Mouse (Mus musculus): ENCODE data around the gene Sptan1.
"Not testable (repeated sequence)": the region's sequence is repeated elsewhere in the genome, so short reads cannot be mapped to it uniquely, and the experiment has no call there.

Sptan1 gene

DNA sequence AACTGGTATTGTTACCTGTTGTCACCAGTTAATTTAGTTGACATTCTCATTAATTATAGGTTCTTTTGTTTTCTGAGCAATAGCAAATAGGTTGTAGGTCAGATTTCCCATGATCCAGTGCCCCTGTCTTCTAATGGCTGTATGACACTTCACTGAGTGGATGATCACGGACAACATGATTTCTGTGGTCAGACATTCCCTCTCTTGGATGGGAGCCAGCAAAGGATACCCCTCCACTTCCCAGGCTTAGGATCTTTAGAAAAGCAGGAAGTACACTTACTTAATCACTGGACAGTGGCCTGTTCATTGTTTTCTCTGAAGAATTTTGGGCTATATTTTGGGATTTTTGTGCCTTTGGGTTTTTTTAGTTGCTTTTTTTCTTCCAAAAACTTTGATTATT lies 43.7 kb downstream of the Sptan1 start:
- in situ Hi-C loops (cut with MboI, MseI) = loop anchor here (10.0 kb wide), 1 partner anchor 854 kb away; no protein-coding TSS in a partner anchor

DNA sequence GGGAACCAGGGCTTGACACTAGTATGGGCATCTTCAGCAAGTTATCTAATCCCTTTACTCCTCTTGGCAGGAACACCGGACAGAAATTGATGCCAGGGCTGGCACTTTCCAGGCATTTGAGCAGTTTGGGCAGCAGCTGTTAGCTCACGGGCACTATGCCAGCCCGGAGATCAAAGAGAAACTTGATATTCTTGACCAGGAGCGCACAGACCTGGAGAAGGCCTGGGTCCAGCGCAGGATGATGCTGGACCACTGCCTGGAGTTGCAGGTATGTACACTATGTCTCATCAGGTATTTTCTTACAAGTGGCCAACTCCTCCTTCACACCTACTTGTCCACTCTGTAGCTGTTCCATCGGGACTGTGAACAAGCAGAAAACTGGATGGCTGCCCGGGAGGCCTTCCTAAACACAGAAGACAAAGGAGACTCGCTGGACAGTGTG lies 45.5 kb downstream of the Sptan1 start:
- in situ Hi-C loops (cut with MboI, MseI) = loop anchor here (10.0 kb wide), 1 partner anchor 1884 kb away; no protein-coding TSS in a partner anchor

DNA sequence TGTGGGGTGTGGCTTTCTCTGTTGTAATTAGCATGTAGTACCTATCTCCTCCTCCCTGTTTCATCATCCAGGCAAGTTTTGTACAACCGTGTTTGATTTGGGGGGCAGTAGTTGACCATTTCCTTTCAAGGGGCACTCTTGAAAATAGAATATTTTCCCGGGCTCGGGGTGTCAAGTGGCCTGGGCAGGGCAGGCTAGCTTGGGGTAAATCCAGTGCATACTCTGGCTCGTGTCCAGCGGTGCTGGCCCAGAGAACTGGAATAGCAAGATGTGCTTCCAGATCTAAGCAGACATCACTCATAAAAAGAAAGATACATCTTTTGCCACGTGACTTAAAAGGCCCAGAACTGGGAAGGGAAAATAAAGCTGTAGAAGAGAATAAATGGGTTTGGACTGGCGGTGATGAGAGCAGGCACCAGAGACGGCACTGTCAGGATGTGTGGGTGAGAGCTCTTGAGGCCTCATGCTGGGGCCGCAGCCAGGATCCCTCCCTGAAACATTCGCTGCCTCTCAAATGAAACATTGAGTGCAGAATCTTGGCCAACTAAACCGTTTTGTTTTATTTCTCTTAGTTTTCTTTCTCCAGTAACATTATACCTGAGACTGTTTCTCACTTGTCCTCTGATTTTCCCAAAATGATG lies 49.1 kb downstream of the Sptan1 start:
- in situ Hi-C loops (cut with MboI, MseI) = loop anchor here (10.0 kb wide), 1 partner anchor 1880 kb away; no protein-coding TSS in a partner anchor

DNA sequence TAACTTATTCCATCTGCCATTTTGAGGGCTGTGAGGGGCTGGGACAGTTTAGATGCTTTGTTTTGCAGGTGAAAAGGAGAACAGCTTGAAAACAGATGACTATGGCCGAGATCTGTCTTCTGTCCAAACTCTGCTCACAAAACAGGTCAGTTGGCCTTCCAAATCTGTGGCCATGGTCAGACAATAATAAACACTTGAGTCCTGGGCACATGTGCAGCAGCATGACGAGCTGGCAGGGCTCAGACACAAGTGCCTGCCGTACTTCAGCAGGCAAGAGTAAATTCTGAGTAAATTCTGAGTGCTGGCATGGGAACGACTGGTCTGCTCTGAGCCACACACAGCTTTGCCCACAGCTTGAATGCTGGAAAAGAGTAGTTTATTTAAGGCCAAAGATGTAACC lies 60.1 kb downstream of the Sptan1 start:
- in situ Hi-C loops (cut with MboI, MseI) = loop anchor here (5.0 kb wide), 1 partner anchor 38 kb away; no protein-coding TSS in a partner anchor

DNA sequence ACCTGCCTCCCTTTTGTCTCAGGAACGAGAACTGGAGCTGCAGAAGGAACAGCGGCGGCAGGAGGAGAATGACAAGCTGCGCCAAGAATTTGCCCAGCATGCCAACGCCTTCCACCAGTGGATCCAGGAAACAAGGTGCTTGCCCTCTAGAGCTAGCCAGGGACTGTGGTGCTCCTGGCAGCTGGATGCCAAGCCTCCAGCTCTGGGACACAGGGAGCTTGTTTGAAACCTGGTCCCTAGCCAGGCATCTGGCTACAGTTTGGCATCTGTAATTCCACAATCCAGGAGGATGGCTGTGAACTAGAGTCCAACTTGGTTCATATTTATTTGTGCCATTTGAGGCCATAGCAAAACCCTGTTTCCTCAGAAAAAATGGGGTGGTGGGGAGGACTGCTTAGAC lies 61.6 kb downstream of the Sptan1 start:
- in situ Hi-C loops (cut with MboI, MseI) = loop anchor here (5.0 kb wide), 1 partner anchor 40 kb away; no protein-coding TSS in a partner anchor

DNA sequence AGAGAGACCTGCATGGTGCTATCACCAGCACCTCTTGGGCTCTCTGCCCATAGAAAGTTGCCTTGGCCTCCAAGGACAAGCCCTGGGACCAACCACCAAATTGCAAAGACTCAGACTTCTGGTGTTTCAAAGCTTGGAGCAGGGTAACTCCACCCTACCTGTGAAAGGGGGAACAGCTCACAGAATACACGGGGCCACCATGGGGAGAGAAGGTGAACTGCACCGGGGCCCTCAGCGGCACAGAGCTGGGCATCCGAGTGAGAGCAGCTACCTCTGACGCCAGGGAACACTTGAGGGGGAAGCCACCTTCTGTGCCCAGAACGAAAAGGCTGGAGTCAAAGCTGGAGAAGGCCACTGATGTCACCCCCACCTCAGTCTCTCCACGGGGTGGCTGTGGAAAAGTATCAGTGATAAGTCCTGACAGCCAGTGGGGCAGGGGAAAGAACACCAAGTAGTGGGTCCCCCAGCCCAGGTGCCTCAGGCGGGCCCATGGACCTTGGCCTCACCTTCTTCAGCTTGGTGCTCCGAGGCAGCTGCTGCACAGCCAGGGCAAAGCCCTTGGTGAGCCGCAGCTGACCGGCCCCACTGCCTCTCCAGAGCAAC lies 67.0 kb downstream of the Sptan1 start:
- in situ Hi-C loops (cut with MboI, MseI) = no loop called here

DNA sequence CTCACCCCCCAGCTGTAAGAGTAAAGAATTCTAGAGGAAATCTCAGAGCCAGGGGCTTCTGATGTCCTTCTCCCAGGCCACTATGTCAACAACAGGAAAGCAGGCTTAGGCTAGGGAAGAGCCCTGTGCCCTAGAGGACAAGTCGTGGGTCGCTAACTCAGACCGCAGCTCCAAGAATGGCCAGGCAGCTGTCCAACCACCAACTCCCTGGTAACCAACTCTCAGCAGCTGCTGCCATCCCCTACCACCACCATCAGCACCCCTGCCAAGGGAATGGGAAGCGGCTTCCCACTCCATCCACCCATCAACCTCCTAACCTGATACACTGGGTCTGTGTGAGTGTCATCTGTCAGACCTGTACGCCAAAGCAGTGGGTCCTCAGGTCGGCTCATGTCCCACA lies 67.6 kb downstream of the Sptan1 start:
- in situ Hi-C loops (cut with MboI, MseI) = no loop called here

DNA sequence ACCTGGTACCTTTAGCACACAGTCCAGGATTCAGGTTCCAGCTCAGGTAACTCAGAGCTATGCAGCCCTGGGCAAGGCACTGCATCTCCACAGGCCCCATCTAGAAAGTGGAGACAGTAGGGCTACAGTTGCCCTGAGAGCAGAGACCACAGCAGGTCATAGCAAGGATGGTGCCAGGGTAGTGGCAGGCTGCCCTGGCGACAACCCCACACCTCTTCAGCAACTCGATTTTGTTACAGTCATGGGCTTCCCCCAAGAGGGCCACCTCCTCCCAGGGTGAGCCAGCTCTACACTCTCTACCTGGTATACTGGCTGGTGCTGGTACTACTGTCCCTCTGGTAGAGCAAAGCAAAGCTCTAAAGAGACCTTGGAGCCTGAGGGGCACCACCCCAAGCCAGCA lies 72.4 kb downstream of the Sptan1 start:
- in situ Hi-C loops (cut with MboI, MseI) = no loop called here

DNA sequence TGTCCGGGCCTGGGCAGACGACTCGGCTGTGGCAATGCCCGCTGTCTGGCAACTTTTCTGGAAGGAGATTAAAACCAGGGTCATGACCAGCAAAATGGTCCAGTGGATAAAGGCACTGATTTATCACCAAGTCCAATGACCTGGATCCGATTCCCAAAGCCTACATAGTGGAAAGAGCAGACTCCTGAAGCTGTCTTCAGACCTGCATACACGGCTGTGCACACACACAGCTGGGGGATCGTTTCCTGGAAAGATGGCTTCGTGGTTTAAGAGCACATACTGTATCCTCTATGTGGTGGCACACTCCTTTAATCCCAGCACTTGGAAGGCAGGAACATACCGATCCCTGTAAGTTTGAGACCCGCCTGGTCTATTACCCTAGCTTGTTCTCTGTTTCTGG lies 73.0 kb downstream of the Sptan1 start:
- in situ Hi-C loops (cut with MboI, MseI) = no loop called here

DNA sequence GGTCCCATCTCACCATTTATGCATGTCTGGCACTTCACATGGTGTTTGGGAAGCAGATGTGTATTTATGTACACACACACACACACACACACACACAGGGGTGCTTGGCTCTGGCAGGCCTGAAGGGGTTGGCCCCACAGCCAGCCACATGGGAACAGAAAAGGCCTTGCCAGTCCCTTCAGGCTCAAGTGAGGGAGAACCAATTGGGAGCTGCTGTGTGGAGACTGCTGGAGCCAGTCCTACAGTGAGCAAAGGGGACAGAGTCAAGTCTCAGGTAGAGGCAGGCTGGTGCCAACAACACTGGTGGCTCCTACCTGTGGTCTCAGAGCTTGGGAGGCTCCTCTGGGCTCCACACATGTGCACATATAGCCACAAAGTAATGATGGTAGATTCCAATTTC lies 74.3 kb downstream of the Sptan1 start:
- in situ Hi-C loops (cut with MboI, MseI) = no loop called here

DNA sequence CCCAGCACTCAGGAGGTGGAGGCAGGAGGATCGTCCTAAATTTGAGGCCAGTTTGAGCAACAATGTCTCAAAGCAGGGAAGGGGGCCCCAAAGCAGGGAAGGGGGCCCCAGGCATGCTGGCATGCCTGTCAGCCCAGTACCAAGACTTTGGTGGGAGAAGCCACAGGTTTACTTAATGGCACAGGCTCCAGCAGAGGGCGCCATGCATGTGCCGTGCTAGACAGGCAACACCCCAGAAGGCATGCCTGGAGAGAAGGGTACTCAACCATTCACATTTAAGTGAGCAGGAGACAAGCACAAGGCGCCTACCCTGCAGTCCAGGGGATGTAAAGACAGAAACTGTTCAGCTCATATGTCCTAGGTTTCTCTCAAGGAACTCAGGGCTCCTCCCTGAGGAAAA lies 77.1 kb downstream of the Sptan1 start:
- in situ Hi-C loops (cut with MboI, MseI) = no loop called here

DNA sequence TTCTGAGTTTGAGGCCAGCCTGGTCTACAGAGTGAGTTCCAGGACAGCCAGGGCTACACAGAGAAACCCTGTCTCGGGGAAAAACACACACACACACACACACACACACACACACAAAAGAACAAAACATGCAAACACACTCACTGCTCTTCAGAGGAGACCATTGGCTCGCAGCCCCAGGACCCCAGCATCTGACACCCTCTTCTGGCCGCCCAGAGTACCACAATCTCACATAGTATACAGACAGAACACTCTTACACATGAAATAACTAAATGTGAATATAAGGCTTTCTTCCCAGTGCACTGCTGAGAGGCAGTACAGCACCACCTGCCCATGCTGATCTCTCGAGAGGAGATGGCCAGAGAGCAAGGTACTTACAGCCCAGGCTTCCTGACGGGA lies 79.2 kb downstream of the Sptan1 start:
- in situ Hi-C loops (cut with MboI, MseI) = no loop called here

DNA sequence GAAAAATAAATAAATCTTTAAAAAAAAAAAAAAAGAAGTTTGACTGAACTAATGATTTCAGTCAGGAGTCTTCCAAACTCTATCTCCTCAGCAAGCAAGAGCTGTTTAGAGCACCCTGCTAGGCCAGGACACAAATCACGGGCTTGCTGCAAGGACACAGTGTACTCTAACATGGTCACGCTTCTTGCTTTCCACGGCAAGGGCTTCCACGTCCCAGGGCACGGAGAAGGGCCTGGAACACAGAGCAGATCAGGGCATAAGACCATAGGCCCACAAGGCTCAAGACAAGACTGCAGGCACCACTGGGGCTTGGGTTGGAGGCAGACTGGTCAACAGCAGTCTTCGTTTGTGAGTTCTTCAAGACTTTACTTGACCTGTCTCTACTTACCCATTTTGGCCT lies 81.8 kb downstream of the Sptan1 start:
- in situ Hi-C loops (cut with MboI, MseI) = loop anchor here (5.0 kb wide), 1 partner anchor 50 kb away; no protein-coding TSS in a partner anchor

DNA sequence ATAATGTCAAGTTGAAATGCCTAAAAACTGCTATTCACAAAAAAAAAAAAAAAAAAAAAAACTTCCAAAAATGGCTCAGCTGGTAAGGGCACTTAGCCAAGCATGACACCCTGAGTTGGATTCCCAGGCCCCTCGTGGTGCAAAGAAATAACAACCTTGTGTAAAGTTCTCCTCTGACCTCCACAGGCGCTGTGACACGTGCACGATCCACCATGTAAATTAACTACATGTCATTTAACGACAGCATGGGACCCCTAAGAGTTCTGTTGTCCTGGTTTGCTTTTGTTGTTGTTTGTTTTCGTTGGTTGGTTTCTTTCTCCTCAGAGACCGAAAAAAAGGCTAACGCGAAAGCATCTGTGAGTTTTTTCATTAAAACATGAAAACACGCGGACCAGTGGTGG lies 82.7 kb downstream of the Sptan1 start:
- in situ Hi-C loops (cut with MboI, MseI) = loop anchor here (5.0 kb wide), 1 partner anchor 49 kb away; no protein-coding TSS in a partner anchor

DNA sequence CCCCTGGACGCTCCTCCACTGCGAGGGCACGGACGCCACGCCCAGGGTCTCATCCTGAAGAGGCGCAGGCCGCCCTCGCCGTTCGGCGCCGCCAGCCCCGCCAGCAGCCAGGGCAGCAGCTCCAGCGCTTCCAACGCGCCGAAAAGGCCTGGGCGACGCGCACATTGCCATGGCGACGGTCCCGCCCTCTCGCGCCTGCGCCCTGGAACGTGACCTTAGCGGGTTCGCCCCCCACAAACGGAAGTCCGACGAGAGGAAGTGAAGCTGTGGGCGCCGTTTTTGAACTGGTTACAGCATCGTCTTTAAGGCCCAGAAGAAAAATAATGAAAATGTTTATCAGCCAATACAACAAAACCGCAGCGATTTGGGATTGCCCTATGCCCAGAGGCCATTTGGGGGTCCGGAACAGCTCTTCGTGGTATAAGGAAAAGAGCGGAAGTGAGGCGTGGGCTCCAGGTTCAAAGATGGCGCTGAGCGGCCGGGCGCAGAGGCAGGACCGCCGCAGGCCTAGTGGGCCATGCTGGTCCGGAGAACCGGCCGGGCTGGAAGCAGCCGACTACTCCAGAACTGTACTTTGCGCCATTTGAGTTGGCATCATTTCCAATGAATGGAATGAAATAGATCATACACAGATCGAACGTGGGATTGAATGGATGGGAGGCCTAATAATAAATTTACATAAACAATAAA lies 83.5 kb downstream of the Sptan1 start, which contains the start of gene Wdr34:
TSS of gene Wdr34 (minus strand) at position 183 of the 690 bp plus-strand sequence.
- in situ Hi-C loops (cut with MboI, MseI) = loop anchor here (5.0 kb wide), 1 partner anchor 48 kb away; no protein-coding TSS in a partner anchor

DNA sequence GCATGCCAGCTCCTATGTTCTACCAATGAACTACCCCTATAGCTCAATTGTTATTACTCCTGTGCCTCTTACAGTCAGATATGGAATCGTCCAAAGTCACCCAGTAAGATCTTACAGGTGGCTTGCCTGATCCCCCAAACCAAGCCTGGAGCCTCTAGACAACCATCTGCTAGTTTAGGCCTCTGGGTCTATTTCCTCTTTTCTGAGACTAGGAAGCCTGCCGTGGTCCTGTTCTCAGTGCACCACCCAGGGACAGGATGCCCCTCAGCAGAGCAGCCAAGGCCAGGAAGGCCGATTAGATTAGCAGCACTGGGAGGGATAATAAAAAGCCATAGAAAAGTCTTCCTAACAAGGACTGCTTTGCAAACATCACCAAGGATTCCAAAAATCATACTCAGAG lies 84.5 kb downstream of the Sptan1 start:
- in situ Hi-C loops (cut with MboI, MseI) = loop anchor here (5.0 kb wide), 1 partner anchor 47 kb away; no protein-coding TSS in a partner anchor

DNA sequence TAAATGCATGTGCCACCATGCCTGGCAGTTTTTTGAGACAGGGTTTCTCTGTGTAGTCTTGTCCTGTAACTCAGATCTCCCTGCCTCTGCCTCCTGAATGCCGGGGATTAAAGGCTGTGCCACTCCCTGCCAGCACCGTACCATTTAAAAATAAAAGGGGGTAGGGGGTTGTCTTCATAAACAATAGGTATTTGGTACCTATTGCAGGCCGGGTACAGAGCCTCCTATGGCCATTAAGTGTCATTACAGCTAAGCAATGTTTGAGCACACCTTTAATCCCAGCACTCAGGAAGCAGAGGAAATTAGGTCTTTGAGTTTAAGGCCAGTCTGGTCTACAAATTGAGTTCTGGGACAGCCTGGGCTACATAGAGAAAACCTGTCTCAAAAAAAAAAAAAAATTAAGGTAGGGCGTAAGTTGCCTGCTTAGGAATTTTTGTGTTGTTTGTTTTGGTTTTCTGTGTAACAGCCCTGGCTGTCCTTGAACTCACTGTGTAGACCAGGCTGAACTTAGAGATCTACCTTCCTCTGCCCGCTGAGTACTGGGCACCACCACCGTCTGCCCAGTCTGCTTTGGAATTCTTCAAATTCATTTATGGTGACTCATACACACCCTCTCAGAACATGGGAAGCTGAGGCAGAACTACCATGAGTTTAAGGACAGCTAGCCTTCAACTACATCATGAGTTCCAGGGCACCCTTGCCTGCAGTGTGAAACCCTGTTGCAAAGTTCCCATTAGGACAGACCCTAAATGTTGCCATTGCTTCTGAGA lies 86.8 kb downstream of the Sptan1 start:
- in situ Hi-C loops (cut with MboI, MseI) = no loop called here

DNA sequence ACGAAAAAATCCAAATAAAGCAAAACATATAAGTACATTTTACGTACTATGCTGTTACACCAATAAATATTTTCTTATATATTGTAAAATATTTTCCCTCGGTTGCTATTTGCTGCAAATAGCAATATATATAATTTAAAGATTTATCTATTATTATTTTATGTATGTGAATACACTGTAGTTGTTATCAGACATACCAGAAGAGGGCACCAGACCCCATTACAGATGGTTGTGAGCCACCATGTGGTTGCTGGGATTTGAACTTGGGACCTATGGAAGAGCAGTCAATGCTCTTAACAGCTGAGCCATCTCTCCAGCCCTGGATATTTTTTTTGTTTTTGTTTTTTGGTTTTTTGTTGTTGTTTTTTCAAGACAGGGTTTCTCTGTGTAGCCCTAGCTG lies 90.0 kb downstream of the Sptan1 start:
- in situ Hi-C loops (cut with MboI, MseI) = not testable (repeated sequence)

DNA sequence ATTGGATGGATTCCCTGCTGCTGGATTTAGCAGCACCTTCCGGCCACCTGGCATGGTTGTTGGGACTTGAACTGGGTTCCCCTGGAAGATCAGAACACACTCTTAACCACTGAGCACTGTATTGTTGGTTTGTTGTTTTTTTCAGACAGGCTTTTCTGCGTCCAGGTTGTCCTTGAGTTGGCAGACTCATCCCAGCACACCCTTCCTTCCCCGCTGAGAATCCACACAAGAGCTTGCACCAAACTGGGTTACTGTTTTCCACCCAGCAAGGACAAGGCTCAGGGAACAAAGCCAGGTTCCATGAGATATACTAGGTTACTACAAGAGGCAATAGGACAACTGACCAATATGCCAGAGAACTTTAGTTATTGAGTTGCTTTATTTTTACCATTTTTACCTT lies 91.4 kb downstream of the Sptan1 start:
- in situ Hi-C loops (cut with MboI, MseI) = no loop called here

DNA sequence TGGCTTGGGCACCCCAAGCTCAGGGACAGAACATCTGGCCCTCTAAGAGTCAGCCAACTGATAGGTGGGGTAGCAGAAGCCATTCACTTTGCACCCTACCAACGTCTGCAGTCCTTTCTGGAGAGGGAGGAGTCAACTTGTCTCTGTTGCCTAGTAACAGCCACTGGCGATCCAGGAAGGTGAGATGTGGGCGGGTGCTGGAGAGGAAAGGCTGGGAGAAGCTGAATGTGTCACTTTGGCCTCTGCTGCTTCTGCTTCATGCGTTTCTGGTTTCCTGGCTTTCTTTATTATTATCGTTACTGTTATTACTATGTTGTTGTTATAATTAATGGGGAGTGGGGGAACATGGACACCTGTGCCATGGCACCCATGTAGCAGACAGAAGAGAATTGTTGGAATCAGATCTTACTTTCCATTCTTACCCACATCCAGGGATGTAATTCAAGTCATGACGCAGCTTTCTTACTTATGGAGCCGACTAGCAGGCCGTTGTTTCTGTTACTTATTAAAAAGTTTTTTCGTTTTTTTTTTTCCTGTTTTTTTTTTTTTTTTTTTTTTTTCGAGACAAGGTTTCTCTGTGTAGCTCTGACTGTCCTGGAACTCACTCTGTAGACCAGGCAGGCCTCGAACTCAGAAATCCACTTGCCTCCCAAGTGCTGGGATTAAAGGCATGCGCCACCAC lies 92.0 kb downstream of the Sptan1 start, which contains the start of gene Set:
TSS of gene Set (plus strand) at position 156 of the 682 bp plus-strand sequence.
- in situ Hi-C loops (cut with MboI, MseI) = no loop called here

DNA sequence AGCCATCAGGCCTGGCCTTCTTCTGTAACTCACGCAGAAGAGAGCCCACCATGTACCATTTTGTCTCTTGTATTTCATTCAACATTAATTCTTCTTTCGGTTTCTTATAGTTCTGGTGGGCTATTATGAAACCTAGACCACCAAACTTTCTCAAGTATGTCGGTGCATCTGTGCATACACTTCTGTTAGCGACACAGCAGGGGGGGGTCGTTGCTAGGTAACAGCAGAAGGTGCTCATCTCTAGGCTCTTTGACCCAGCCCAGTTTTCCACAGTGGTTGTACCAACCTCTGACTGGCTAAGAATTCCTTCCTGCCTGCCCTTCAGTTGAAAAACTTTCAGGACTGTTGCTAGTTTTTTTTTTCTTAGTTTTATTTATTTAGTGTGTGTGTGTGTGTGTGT lies 93.1 kb downstream of the Sptan1 start:
- in situ Hi-C loops (cut with MboI, MseI) = no loop called here

Measured in T-helper 2 cell (primary cell).